Mouse (Mus musculus) left cerebral cortex, postnatal 36 days (tissue): ENCODE measurements around the gene Wnt8b. TPM values are rescaled to one million over a fixed set of nuclear protein-coding genes. Genes with fewer than 3 reads are reported as not detected.
A peak's percentile ranks its signal among the peaks of the same experiment; 100 is the strongest.
"Not testable (repeated sequence)": the region's sequence is repeated elsewhere in the genome, so short reads cannot be mapped to it uniquely, and the experiment has no call there.

Source experiments
- DNase-seq, 2 experiments: peaks; one replicate each; pipeline ENCODE4 v3.0.0; 2021 to 2022; ENCODE audit warnings: low spot score in 2 of 2, mixed read lengths in 1 of 2
- intact Hi-C: fragments of 180-260 bp; cut with DNase I; formaldehyde crosslinking; loops from one replicate; pipeline ENCODE4 v1.15.1; 2025
- total RNA-seq, 2 experiments: library from RNA; stranded (reverse); gene quantifications; 2 replicates each; pipeline ENCODE4 v1.2.3; 2021

Gene Wnt8b
- not detected for total RNA-seq

DNA sequence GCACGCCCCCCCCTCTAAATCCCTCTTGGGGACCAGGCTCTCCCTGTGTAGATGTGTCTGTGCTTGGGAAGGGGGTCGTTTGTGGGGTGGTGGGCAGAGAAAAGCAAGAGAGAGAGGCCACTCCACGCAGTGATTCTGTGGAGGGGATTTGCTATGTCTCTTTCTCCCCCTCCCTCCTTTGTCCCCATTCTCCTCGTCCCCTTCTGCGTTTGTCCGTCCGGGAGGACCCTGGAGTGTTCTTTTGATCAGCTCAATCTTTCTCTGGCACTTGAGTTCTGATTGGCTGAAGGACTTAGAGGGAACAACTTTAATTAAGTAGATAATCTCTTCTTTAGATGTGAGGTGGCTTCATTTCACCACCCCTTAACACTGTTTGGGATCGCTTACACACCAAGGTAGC is at the start of gene Wnt8b:
Gene Wnt8b, plus strand, starts transcription at position 345 of the 400 bp plus-strand sequence.
- no peak for DNase-seq
- intact Hi-C loops: no loop called here

- DNase-seq: no peak
- intact Hi-C loops: no loop called here
Observed at GRCm38 (mm10) chr19:44445755-44446154, 47.5 kb upstream of the Wnt8b start.

DNA sequence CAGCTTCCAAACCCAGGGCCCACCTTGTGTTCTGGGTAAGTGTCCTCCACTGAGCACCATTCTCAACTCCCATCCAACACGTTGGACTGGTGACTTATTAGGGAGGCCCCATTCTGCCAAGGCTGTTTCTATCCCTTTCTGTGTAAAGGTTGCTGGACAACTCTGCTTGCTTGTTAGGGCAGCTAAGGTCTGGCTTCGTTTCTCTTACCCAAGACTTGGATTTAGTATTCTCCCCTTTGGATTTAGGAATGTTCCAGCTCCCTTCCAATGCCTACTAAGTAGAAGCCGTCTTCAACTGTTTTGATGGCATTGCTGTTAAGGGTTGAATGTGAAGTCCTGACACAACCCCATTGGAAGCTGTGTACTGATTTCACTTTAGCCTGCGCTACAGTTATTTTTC is 45.3 kb upstream of the Wnt8b start:
- DNase-seq: no peak
- intact Hi-C loops: no loop called here

- intact Hi-C loops: no loop called here
- DNase-seq: no peak
Observed at GRCm38 (mm10) chr19:44454862-44455261, 38.4 kb upstream of the Wnt8b start.

- intact Hi-C loops: no loop called here
- DNase-seq: no peak
Observed at GRCm38 (mm10) chr19:44455356-44455755, 37.9 kb upstream of the Wnt8b start.

- intact Hi-C loops: no loop called here
- DNase-seq: no peak
Observed at GRCm38 (mm10) chr19:44457359-44458055, 35.8 kb upstream of the Wnt8b start.

DNA sequence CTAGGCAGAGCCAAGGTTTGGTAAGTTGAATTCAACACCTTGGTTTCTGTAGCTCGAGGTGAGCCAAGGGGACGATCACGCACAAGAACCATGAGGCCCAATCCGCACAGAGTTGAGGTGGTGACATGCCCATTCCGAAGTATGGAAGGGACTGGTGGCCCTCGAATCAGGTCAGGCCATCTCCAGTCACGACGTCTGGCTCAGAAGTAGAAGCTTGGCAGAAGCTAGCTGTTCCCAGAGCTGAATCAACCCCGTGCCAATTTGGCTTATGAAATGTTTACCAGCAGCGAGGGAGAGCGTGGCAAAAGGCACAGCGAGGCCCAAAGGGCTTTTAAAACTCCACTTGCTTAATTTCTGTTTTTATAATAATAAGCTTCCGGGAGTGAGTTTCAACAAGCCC is 34.6 kb upstream of the Wnt8b start:
- intact Hi-C loops: no loop called here
- no peak for DNase-seq

- no peak for DNase-seq
- intact Hi-C loops: no loop called here
Observed at GRCm38 (mm10) chr19:44460441-44460840, 32.8 kb upstream of the Wnt8b start.

GRCm38 (mm10) chr19:44461500-44461899 is 31.8 kb upstream of the Wnt8b start:
- intact Hi-C loops: no loop called here
- no peak for DNase-seq

DNA sequence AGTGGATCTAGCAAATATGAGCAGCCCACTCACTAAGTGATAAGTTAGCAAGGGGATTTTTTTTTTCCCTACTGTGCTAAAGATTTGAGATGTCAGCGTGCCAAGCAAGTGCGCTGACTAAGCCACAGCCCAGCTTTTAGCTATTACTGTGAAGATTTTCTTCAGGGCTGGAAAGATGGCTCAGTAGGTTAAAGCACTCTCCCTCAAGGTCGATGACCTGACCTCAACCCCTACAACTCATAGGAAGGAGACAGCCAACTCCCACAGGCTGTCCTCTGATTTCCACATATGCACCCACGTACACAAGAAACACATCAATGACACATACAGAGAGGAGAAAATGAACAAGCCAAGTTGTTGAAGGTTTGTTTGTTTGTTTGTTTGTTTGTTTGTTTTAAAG is 31.1 kb upstream of the Wnt8b start:
- intact Hi-C loops: no loop called here
- DNase-seq: no peak

GRCm38 (mm10) chr19:44465960-44466525 is 27.2 kb upstream of the Wnt8b start:
- intact Hi-C loops, DNase-seq: not testable (repeated sequence)

DNA sequence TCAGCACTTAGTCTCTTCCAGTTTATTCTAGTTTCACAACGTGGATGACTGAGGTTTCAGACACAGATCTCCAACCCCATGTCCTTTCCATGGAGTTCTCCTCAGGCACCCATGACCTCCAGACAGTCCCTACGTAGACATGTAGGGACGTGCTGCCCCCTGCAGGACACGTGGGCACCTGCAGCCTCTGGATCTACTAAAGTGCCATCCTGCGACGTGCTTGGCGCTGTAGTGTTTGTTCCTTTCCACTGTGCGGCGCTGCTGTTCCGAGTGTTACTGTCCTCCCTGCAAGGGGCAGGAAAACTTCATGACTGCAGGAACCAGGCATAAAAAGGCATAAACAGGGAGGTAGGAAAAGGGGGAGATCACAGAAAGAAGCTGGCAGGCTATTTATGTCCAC is 19.1 kb upstream of the Wnt8b start:
- intact Hi-C loops: no loop called here
- DNase-seq: peak; percentile 50 to 65

GRCm38 (mm10) chr19:44475268-44475667 is 18.0 kb upstream of the Wnt8b start:
- DNase-seq: no peak
- intact Hi-C loops: no loop called here

GRCm38 (mm10) chr19:44476541-44476940 is 16.7 kb upstream of the Wnt8b start:
- intact Hi-C loops: no loop called here
- DNase-seq: no peak

DNA sequence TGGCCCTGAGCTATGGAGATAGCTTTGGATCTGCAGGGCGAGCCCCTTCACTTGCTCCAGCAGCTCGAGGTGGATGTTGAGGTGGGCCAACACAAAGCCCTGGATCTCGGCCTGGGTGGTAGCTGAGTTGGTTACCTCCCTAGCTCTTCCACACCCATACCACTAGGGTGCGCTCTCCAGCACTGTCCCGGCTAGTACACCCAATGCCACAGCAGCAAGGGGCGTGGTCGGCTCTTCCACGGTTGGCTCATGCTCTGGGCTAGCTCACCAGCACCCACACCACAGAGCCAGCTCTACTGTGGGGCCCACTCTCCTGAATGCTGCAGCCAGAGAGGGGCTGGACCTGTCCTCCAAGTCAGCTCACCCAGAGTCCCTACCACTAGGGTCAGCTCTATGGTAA is 6.0 kb upstream of the Wnt8b start:
- no peak for DNase-seq
- intact Hi-C loops: no loop called here

DNA sequence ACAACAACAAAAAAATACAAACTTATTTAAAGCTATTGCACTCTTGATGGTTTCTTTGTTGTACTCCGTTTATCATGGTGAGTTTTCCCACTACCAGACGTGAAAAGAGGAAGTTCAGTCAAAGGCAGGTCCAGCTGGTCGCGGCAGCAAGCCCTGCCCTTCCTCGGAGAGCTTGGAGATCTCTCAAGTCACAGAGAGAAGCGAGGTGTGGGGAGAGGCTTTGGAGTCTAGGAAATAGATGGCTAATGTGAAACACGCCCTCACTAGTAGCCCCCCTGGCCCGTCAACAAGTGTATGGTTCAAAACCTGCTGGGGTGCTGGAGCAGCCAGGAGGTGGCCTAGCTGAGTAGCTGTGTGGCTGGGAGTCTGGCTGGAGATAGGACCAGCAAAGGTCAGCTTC is 3.2 kb downstream of the Wnt8b start:
- intact Hi-C loops: no loop called here

GRCm38 (mm10) chr19:44496941-44497340 is 3.7 kb downstream of the Wnt8b start:
- intact Hi-C loops: no loop called here
- DNase-seq: no peak

More for the DNA sequence above, 3.2 kb downstream of the Wnt8b start:
- DNase-seq: no peak

- intact Hi-C loops: no loop called here
- no peak for DNase-seq
Observed at GRCm38 (mm10) chr19:44498936-44499335, 5.7 kb downstream of the Wnt8b start.

DNA sequence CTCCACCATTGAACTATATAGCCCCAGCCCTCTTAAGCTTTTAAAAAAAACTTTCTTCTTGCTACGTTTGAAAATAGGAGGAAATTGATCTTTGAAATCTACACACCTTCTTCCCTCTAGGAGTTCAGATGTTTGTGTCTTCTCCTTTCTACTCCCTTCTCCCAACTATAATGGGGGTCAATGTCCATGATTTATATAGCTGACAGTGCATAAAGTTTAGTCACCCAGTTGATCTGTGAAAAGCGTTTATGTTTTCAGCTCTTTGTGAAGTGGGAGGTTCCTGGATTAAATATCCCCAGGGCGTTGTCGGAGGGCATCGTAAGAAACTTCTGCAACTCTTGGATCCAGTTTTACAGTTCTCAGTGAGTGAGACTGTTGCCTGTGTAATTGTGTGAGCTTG is 7.0 kb downstream of the Wnt8b start:
- no peak for DNase-seq
- intact Hi-C loops: no loop called here

DNA sequence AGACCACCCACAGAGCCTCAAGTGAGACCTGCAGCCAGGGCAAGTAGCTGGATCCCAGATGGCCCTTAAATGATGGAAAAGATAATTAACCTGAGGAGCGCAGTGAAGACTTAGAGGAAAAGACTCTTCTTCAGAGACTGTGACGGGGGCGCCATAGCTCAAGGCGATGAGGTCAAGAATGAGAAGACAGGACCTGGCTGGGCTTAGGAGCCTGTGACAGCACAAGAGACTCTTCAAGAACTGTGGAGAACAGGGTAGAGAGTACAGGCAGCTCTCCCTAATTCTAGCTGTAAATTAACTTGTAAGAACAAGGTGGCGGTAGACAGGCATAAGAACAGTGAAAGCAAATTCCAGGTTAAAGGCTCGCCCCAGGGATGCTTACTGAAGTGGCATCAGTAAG is 8.7 kb downstream of the Wnt8b start:
- no peak for DNase-seq
- intact Hi-C loops: no loop called here

GRCm38 (mm10) chr19:44502741-44503140 is 9.5 kb downstream of the Wnt8b start:
- no peak for DNase-seq

More at GRCm38 (mm10) chr19:44502741-44503140, 9.5 kb downstream of the Wnt8b start:
- intact Hi-C loops: no loop called here
